Mouse (Mus musculus) neural tube, embryonic 14.5 days (tissue): ENCODE measurements around the gene Palld. TPM values are rescaled to one million over a fixed set of nuclear protein-coding genes. Genes with fewer than 3 reads are reported as not detected.
A peak's percentile ranks its signal among the peaks of the same experiment; 100 is the strongest.

Experiments
- ATAC-seq: fragments of 200-750 bp; cut with Nextera tagmentation; 2 replicates; pipeline ENCODE4 v1.8.0; 2017; ENCODE audit warnings: low read depth, mild to moderate bottlenecking, moderate TSS enrichment, moderate library complexity
- H3K27ac ChIP-seq: fragments of 300-500 bp; sonication (generic); 2 replicates; pipeline ENCODE4 v1.5.1; 2014; ENCODE audit warnings: low read depth, mild to moderate bottlenecking, control low read depth, low read length, moderate library complexity, mixed read lengths
- H3K27me3 ChIP-seq: fragments of 300-500 bp; sonication (generic); 2 replicates; pipeline ENCODE4 v1.6.1; 2014; ENCODE audit warnings: low read length; ENCODE audit not compliant: control insufficient read depth, insufficient read depth
- H3K36me3 ChIP-seq: fragments of 300-500 bp; sonication (generic); 2 replicates; pipeline ENCODE4 v1.6.1; 2014; ENCODE audit warnings: low read length, mixed read lengths; ENCODE audit not compliant: control insufficient read depth, insufficient read depth
- H3K4me1 ChIP-seq: fragments of 300-500 bp; sonication (generic); 2 replicates; pipeline ENCODE4 v1.6.1; 2014; ENCODE audit warnings: low read length; ENCODE audit not compliant: control insufficient read depth, insufficient read depth
- H3K4me2 ChIP-seq: fragments of 300-500 bp; sonication (generic); 2 replicates; pipeline ENCODE4 v1.6.1; 2014; ENCODE audit warnings: mild to moderate bottlenecking, low read depth, low read length, control low read depth
- H3K4me3 ChIP-seq: fragments of 300-500 bp; sonication (generic); 2 replicates; pipeline ENCODE4 v1.5.1; 2014; ENCODE audit warnings: low read depth, low read length, control low read depth, mixed read lengths
- H3K9ac ChIP-seq: fragments of 300-500 bp; sonication (generic); replicated peaks from 2 replicates; pipeline ENCODE4 v1.6.1; 2014; ENCODE audit warnings: low read depth, mild to moderate bottlenecking, control low read depth, low read length, mixed read lengths
- H3K9me3 ChIP-seq: fragments of 300-500 bp; sonication (generic); 2 replicates; pipeline ENCODE4 v1.6.1; 2016; ENCODE audit warnings: low read length; ENCODE audit not compliant: control insufficient read depth
- WGBS: fragments of 180-500 bp; shearing (Covaris S2); extraction: QIAGEN DNeasy Blood & Tissue Kit; methylation state at CpG from one replicate; pipeline ENCODE4 v1.1.7; 2014; 5-methylcytosine and 5-hydroxymethylcytosine counted together
- polyA plus RNA-seq: library from polyadenylated mRNA; unstranded; fragments of >200 nt; fragmentation: Nextera tagmentation; extraction: Ambion mirVana; gene quantifications from 2 replicates; pipeline ENCODE4 v1.2.1, GENCODE M21; 2014

The Palld gene
- polyA plus RNA-seq, 1 experiment from 2014 or later = 11.1 TPM

DNA sequence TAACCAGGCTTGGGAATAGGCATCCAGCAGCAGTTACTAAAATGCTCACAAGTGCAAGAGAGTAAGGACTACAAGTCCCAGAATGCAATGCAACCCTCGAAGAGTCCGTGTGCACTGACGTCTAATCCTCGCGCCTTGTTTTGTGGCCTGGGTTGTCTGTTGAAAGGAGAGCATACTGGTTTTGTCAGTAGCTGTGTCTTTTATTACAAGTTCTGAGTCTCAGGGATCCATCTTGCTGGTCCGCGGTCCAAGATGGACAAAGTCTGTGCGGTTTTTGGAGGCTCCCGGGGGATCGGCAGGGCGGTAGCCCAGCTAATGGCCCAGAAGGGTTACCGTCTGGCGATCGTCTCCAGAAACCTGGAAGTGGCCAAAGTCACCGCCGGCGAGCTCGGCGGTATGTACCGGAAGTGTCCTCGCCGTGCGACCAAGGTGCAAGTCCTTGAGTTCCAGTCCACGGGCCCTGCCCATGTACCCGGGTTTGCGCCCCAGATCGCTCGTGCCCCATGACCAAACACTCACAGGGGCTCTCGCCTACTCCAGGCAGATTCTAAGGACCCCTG is 414.8 kb downstream of the Palld start, which contains the start of gene Cbr4:
Gene Cbr4 (plus strand): TSS at position 138 of the 560 bp plus-strand sequence.
- Histone ChIP-seq H3K4me1 (peaks cover 7% of the 10 kb centered on the region), H3K4me3 (peak within 1 kb of the TSS; percentile 69), H3K9ac (peak within 1 kb of the TSS; percentile 77), H3K36me3 (no peaks in the 10 kb centered on the region), H3K4me2 (peak within 1 kb of the TSS; percentile 68), H3K9me3 (no peaks in the 10 kb centered on the region), H3K27ac (peak within 1 kb of the TSS; percentile 93), H3K27me3 (no peaks in the 10 kb centered on the region)
- peak; percentile 97 for ATAC-seq
- under 1% methylated on average over 29 of the region's 29 CpGs for WGBS

DNA sequence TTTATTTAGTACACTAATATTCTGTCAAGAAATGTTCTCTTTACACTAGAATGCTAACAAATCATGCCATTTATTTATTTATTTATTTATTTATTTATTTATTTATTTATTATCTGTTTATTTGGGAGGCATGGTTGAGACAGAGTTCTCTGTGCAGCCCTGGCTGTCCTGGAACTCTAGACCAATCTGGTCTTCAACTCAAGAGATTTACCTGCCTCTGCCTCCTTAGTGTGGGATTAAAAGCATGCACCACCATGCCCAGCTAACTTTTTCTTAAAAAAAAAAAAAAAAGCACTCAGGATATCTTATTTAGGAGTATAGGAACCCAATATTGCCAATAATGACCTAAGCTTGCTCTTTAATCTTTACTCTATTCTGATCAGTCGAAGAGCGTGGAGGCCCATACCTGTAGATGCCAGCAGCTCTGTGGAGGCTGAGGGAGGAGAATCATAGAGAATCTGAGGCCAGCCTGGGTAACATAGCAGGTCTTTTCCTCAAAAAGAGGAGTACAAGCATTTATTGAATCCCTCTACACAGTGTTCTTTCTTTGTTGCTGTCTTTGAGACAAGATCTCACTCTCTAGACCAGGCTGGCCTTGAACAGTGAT is 415.5 kb downstream of the Palld start:
- ATAC-seq = peak; percentile 48; the same call in 1 of the 2 replicates
- Histone ChIP-seq H3K4me2 (no peak overlapping the region; the same call in 1 of the 2 replicates), H3K36me3 (no peaks in the 10 kb centered on the region), H3K4me3 (peak overlapping the region; percentile 69), H3K9me3 (no peaks in the 10 kb centered on the region), H3K4me1 (peaks cover 7% of the 10 kb centered on the region), H3K9ac (no peak overlapping the region), H3K27me3 (no peaks in the 10 kb centered on the region), H3K27ac (peak overlapping the region; percentile 93; the same call in 1 of the 2 replicates)
- WGBS = 100% methylated on average over 2 of the region's 2 CpGs

DNA sequence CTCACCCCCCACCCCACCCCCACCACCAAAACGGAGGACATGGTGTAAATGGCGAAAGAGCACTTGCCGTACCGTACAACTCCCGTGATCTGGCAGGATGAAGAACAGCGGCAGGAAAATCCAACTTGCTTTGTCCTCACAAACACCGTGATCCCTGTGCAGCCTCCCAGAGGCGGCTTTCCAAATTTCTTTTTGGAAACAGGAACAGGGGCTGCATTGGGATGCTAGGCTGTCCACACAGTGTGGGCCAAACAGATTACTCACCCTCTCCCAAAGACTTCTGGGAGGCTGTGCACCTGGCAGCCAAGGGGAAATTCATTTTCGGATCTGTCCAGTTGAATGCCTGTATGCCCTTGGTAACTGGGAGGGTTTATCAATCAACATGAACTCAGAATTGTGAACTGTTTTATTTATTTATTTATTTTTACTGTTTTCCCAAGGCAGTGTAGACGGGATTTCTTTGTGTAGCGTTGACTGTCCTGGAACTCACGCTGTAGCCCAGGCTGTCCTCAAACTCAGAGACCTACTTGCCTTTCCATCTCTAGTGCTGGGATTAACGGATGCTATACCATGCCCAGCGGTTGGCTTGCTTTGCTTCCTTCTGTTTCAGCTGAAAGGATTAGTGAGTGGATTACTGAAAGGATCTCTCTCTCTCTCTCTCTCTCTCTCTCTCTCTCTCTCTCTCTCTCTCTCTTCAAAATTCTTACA is 422.1 kb downstream of the Palld start:
- Histone ChIP-seq H3K36me3 (no peaks in the 10 kb centered on the region), H3K27me3 (no peaks in the 10 kb centered on the region), H3K9ac (no peak overlapping the region), H3K4me2 (no peak overlapping the region), H3K9me3 (no peaks in the 10 kb centered on the region), H3K27ac (no peak overlapping the region), H3K4me1 (no peaks in the 10 kb centered on the region), H3K4me3 (no peak overlapping the region)
- no peak for ATAC-seq
- 87% methylated on average over 14 of the region's 14 CpGs for WGBS

DNA sequence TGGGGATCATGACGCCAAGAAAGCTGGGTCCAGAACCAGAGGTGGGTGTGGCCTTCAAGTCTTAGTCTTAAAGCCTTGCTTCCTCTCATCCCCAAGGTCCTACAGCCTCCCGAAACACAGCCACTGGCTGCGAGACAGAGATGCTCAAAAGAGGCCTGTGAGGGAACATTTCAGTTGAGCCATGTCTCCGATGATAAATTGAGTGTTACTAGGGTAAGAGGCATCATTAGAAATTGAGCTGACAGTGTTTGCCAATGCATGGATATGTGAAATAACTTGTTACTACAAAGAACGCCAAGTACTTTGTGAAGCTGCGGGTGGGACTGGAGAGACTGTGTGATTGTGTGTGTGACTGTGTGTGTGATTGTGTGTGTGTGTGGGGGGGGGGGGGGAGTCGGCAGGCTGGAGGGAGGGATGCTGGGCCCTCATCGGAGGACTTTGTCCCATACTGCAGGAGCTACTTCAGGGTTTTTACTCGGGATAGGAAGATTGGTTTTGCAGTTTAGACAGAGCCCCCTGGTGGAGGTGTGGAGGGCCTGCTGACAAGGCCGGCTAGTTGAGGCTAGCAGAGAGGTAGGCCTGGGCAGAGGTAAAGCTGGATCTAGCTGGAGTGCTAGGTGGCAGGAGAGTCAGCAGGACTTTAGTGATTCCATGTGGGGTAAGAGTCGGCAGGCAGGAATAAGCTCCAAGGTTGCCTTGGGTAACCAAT is 422.8 kb downstream of the Palld start:
- no peak overlapping the region for H3K9ac ChIP-seq
- ATAC-seq = peak; percentile 66; the same call in 1 of the 2 replicates
- no peak overlapping the region for H3K4me2 ChIP-seq
- no peaks in the 10 kb centered on the region for H3K4me1 ChIP-seq
- WGBS = 56% methylated on average over 11 of the region's 11 CpGs
- no peaks in the 10 kb centered on the region for H3K36me3 ChIP-seq
- no peak overlapping the region for H3K4me3 ChIP-seq
- no peaks in the 10 kb centered on the region for H3K9me3 ChIP-seq
- no peak overlapping the region for H3K27ac ChIP-seq
- H3K27me3 ChIP-seq = no peaks in the 10 kb centered on the region

DNA sequence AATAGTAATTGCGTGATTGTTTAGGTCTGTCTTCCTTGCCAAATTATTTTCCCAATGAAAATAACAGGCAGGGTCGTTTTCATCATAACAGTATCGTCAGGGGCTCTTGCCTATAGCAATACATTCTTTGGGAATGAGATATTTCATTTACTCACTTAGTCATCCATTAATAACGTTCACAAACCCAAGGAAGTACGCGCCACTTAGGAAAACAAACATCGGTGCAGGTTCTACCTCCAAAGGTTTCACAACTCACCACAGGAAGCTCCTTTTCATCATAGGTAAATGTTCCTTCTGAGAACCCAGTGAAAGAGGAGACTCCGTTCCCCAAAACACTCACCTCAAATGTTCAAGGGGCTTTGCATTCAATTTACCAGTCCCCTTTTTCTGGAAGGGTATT is 423.7 kb downstream of the Palld start:
- H3K9me3 ChIP-seq = no peaks in the 10 kb centered on the region

DNA sequence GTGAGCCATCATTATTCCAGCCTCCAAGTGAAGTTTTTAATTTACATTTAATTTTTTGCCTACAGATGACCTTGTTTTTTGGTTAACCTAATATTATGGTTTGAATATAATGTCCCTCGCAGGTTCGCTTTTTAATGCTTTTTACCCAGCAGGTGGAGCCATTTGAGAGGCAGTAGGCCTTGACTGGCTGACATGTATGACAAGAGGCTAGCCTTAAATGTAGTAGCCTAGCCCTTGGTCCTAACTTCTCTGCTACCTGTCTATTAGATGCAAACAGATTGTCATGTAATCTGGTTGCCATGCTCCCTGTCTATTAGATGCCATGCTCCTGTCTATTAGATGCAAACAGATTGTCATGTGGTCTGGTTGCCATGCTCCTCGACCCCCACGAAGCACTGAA is 424.3 kb downstream of the Palld start:
- H3K36me3 ChIP-seq = no peaks in the 10 kb centered on the region

More for the DNA sequence above, 423.7 kb downstream of the Palld start:
- H3K4me2 ChIP-seq = no peak overlapping the region
- WGBS = 84% methylated on average over 8 of the region's 8 CpGs
- no peak overlapping the region for H3K9ac ChIP-seq
- no peak overlapping the region for H3K27ac ChIP-seq
- H3K36me3 ChIP-seq = no peaks in the 10 kb centered on the region
- no peak for ATAC-seq
- no peaks in the 10 kb centered on the region for H3K27me3 ChIP-seq
- H3K4me3 ChIP-seq = no peak overlapping the region
- H3K4me1 ChIP-seq = no peaks in the 10 kb centered on the region

DNA sequence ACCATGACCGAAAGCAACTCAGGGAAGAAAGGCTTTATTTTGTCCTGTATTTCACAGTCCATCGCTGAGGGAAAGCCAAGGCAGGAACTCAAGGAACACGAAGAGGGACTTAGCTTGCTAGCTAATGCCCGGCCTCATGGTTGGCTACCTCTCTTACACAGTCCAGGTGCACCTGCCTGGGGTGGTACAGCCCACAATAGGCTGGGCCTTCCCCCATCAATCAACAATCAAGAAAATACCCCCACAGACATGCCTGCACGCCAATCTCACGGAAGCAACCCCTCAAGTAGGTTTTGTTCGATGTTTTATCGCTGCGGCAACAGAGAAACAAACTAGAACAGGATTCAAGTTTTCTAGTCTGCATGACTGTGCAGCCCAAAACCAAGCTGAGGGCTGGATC is 426.3 kb downstream of the Palld start:
- no peak overlapping the region for H3K27ac ChIP-seq
- WGBS = 86% methylated on average over 9 of the region's 9 CpGs
- H3K36me3 ChIP-seq = no peaks in the 10 kb centered on the region
- H3K4me1 ChIP-seq = no peaks in the 10 kb centered on the region
- H3K4me3 ChIP-seq = no peak overlapping the region
- H3K4me2 ChIP-seq = no peak overlapping the region
- no peak for ATAC-seq
- H3K9me3 ChIP-seq = no peaks in the 10 kb centered on the region
- no peak overlapping the region for H3K9ac ChIP-seq
- no peaks in the 10 kb centered on the region for H3K27me3 ChIP-seq

More for the DNA sequence above, 424.3 kb downstream of the Palld start:
- H3K9ac ChIP-seq = no peak overlapping the region
- no peaks in the 10 kb centered on the region for H3K27me3 ChIP-seq
- no peaks in the 10 kb centered on the region for H3K4me1 ChIP-seq
- no peak overlapping the region for H3K4me2 ChIP-seq
- no peaks in the 10 kb centered on the region for H3K9me3 ChIP-seq
- no peak overlapping the region for H3K4me3 ChIP-seq
- 96% methylated on average over 4 of the region's 4 CpGs for WGBS
- H3K27ac ChIP-seq = no peak overlapping the region
- no peak for ATAC-seq

DNA sequence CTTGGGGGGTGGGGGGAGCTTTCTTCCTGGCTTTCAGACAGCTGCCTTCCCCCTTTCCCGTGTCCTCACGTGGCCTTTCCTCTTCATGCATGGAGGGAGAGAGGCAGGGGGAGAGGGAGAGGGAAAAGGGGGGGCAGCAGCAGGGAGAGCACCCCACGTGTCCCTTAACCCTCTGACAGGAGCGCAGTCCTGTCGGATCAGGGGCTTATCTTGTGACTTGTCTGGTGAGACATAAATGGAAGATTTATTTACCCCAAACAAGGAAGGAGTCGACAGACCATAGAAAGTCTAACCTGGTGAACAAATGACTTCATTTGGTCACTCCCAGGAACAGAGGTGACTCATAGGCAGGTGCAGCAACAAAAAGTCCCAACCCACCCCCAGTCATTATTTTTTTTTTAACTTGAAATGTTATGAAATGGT is 427.2 kb downstream of the Palld start:
- H3K27me3 ChIP-seq = no peaks in the 10 kb centered on the region
- H3K36me3 ChIP-seq = no peaks in the 10 kb centered on the region
- no peaks in the 10 kb centered on the region for H3K9me3 ChIP-seq
- no peak overlapping the region for H3K27ac ChIP-seq
- no peak overlapping the region for H3K4me3 ChIP-seq
- H3K4me1 ChIP-seq = no peaks in the 10 kb centered on the region
- no peak for ATAC-seq
- no peak overlapping the region for H3K9ac ChIP-seq
- 56% methylated on average over 6 of the region's 6 CpGs for WGBS
- H3K4me2 ChIP-seq = no peak overlapping the region
